Mouse (Mus musculus) layer of hippocampus, adult 18-20 months (tissue): ENCODE results near the gene Twist1. TPM values are rescaled to one million over a fixed set of nuclear protein-coding genes. Genes with fewer than 3 reads are reported as not detected.

Source experiments
- DNase-seq, 2 experiments: peaks; one replicate each; pipeline ENCODE4 v3.0.0; 2022; ENCODE audit warnings: low spot score in 2 of 2
- long read RNA-seq: library from polyadenylated mRNA; stranded (forward); transcript quantifications from one replicate; pipeline ENCODE4 v2.0.0, GENCODE M21; 2021
- total RNA-seq, 2 experiments: library from RNA; stranded (reverse); gene quantifications; 2 replicates each; pipeline ENCODE4 v1.2.3; 2021

Gene Twist1
- total RNA-seq, result 1 to 10 TPM; 1.3 to 1.7 TPM
- long read RNA-seq, partial matches to known transcripts, result 0 of 4 reads
- long read RNA-seq, other reads (novel, unspliced or antisense), result 0 of 4 reads

DNA sequence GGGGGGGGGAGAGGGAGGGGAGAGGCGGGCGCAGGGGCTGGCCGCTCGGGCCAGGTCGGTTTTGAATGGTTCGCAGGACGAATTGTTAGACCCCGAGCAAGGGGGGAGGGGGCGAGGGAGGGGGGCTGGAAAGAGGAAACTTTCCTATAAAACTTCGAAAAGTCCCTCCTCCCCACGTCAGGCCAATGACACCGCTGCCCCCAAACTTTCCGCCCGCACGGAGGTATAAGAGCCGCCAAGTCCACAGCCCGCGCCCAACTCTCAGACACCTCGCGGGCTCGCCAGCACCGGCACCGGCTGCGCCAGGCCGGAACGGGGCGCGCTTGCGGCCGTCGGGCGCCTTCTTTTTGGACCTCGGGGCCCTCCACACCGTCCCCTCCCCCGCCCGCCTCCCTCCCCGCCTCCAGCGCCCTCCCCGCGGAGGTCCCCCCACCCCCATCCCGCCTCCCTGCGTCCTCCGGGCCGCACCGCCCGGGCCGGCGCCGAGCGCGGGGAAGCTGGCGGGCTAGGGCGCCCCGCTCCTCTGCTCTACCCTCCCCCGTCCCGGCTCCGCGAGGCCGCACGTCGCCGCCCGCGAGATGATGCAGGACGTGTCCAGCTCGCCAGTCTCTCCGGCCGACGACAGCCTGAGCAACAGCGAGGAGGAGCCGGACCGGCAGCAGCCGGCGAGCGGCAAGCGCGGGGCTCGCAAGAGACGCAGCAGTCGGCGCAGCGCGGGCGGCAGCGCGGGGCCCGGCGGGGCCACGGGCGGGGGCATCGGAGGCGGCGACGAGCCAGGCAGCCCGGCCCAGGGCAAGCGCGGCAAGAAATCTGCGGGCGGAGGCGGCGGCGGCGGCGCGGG, at the start of gene Twist1:
Twist1 (plus strand) TSS at position 272 of the 841 bp plus-strand sequence.
- DNase-seq, result no peak

DNA sequence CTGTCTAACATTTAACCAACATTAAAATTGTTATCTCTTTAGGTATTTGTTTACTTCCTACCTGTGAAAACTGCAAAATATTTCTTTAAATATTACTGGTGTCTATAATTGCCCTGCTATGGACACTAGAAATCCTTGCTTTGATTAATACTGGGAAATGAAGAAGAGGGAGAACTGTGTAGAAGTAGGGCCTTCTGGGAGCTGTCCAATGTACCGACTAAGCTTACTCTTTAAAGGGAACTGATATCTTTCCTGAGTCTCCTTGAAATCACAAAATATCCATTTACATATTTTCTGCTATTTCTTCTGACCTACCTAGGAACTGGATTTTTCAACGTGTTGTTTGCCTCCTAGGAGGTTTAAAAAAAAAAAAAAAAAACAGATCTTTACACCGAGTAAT, 30.7 kb upstream of the Twist1 start:
- no peak for DNase-seq

DNA sequence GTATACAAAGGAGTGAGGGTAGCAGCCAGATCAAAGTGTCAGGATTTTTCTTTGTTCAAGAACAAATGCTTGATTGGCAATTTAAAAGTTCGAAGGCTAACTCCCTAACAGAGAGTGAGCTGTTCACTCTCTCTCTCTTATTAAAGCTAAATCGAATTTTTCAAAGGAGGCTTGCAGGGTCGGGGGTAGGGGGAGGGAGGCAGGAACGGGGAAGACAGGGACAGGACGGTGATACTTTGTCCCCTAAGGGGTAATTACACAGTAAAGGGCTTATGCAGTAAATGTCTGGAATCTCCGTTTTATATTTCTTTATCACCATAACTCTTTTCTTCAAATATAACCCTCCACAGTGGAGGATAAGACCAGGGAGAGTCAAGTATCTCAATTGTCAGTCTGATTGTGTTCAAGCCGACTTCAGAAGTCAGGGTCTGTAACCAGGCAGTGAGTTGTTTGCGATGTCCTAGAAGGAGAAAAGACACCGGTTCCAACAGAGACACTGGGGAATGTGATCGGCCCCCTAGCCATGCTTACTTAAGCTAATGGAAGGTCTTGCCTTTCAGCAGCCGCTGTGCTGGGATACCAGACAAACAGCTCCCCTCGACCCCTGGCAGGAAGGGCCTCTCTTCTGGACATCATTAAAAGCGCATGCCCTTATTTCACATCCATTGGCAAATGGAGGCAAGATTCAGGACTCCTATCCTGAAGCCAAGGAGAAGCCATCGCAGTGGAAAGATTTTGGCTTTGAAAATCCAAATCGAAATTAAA, 30.0 kb upstream of the Twist1 start:
- no peak for DNase-seq

DNA sequence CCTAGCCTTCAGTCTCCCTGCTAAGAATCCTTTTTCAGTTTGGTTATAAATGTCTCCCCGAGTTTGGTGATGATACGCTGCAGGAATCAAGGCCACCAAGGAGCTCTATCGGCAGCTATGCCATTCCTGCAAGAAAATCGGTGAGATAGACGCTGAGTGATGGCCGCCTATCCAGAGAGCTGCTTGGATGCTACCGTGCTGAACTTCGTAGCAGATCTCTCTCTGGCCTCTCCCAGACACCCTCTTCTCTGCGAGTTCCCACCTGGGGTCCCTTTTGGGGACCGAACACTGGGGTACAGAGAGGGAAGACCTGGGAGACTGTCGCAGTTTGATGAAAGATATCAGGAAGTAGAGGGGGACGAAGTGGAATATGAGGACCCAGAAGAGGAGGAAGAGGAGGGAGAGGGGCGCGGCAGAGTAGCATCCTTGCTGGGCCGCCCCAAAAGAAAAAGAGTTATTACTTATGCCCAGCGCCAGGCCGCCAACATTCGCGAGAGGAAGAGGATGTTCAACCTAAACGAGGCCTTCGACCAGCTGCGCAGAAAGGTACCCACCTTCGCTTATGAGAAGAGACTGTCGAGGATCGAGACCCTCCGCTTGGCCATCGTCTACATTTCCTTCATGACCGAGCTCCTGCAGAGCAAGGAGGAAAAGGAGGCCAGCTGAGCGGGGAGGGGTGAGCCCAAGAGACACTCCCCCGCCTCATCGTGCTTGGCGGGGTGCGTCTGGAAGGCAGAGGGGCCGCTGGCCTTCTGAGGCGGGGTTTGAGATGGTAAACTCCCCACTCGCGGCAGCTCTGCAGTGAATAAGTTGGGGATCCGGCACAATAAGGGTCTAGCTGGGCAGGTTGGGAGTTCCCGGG, 28.9 kb upstream of the Twist1 start, which contains the start of gene Ferd3l:
Ferd3l (plus strand) TSS at position 95 of the 862 bp plus-strand sequence.
- DNase-seq, result no peak

- DNase-seq, result no peak
Observed at GRCm38 (mm10) chr12:33952843-33953242, 4.6 kb upstream of the Twist1 start.

DNA sequence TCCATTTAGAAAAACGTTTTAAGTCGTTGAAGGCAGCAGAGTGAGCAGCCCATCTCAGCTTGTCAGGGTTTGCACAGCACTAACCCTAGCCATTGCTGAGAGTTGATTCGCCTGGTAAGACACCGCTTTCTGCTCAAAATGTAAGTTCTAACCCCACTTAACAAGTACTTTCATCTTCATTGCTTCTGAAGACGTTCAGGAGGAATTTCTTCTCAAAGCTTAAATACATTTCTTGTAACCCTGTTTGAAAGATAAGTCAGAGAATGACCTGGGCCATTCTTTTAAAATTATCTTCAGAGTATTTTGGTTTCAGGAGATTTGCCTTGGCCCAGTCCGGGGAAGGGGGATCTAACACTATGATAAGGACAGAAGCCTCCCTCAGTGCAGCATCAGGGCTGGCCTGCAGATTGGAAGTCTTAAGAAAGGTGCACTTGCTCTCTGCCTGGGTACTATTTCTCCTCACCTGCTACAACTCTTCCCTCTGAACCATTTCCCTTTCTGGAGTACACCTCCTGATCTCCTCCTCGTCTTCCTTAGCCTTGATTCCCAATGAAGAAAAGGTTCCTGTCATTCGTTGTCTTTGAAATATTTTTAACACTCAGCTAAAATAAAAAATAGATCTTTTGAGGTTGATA, 2.4 kb upstream of the Twist1 start:
- DNase-seq, result no peak

DNA sequence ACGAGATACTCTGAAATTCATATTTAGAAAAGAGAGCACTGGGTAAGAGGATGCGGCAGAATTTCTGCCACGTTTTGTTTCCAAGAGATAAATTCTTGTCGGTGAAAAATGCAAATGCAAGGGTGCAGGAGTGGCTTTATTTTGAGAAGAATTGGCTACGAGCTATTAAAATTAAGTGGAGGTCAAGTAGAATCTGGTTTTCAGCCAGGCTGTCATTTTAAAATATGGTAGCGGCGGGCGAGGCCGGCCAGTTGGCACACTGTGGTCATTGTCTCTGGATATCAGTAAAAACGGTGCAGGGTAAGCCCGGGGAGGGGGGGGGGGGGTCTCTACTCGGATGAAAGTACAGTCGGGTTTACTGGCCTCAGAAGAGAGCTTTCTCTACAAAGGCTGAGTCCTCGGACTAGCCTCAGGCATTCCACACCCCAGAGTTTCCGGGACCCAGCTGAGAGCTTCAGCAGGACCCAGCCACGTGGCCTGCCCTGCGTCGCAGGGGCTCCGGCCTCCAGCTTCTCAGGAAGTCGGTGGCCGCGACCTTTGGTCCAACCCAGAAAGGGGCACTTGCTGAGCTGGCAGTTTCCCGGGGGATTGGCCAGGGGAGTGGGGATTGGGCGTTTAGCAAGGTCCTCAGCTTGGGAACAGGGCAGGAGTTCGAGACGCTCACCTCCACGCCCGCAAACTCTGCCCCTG, 1.7 kb upstream of the Twist1 start:
- DNase-seq, result no peak

DNA sequence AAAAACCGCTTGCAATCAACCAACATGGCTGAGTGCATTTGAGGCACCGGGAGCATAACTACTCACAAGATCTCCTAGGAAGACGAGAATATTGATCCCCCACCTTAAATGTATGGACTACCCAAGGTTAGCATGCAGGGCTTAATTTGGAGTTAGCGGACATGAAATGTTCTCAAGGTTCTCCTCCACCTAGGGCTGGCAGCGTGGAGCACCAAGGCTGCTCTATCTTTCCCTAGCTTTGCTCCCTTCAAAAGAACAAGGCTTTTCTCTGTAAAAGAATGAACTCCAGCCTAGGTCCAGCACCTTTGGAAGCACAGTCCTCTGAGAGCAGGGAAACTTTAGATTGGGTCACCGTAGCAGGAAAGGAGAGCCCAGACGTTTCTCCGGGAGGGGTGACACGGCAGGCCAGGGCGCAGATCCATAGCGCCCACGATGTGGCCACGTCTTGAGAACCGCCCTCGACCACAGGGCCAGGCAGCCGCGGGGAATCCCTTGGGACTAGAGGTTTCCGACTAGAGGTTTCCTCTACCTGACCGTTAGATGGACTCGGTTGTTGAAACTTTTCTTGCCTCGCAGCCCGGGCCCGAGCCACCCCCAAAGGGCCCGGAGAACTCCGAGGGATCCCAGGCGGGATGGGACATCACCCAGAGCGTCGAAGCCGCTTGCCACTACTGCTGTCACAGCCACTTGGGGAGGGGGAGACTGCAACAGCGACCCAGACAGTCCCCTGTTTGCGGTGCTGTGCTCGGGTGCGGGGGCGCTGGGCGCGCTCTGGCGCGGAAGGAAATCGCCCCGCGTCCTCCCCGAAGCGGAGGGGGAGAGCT, 683 bp upstream of the Twist1 start:
- DNase-seq, result no peak

DNA sequence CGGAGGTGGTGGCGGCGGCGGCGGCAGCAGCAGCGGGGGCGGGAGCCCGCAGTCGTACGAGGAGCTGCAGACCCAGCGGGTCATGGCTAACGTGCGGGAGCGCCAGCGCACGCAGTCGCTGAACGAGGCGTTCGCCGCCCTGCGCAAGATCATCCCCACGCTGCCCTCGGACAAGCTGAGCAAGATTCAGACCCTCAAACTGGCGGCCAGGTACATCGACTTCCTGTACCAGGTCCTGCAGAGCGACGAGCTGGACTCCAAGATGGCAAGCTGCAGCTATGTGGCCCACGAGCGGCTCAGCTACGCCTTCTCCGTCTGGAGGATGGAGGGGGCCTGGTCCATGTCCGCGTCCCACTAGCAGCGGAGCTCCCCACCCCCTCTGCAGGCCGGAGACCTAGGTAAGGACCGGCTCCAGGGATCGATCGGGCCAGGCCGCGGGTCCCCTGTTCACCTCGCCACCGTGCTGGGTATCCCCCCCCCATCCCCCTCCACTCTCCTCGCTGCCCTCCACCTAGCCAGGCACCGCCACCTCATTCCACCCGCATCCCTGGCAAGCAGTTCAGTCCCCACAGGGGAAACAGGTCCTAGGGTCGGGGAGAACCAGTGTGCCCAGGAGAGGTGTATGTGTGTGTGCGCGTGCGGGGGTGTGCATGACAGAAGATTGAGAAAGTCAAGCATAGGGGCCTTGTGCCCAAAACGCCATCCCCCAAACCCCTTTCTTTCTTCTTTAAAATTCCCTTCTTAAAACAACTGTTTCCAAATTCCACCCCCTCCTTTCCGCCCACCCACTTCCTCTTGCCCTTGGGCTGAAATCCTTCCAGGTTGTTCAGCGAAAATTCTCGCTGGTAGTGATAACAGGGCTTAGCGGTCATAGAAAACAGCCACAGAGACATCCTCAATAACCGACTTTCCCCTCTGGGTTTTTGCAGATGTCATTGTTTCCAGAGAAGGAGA, 1.0 kb downstream of the Twist1 start:
- DNase-seq, result no peak

- no peak for DNase-seq
Observed at GRCm38 (mm10) chr12:33959206-33959605, 1.7 kb downstream of the Twist1 start.

DNA sequence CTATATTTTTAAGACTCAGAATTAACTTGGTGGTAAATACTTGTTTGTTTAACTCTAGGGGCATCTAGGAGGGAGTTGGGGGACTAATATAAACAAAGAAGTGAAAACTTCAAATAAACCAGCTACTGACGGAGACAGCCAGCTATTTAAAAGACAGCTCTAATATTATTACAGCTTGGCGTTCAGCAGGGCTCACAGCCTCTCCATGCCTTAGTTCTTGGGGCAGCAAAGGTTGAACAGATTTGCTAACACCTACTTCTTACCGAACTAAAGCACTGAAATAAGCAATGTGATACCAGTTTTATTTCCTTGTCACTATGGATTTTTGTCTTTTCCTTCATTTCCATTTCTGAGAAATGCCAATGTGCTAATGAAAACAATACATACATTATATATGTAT, 2.4 kb downstream of the Twist1 start:
- no peak for DNase-seq

DNA sequence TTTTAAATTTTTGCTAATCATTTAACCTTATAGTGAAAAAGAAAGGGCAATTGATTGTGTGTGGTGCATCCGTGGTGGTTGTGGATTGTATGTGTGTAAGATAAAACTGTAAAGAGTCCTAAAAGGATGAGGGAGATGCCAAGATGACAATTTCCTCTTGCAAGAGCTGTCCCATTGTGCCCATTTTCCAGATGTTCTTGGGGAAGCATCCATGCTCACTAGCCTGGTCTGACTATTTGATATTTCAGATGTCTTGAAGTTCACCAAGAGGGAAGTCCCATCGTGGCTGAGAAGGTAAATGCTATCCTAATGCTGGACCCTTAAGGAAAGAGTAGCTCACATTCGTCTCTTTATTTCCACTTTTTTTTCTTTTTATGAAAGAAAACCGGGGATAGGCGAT, 3.5 kb downstream of the Twist1 start:
- no peak for DNase-seq

DNA sequence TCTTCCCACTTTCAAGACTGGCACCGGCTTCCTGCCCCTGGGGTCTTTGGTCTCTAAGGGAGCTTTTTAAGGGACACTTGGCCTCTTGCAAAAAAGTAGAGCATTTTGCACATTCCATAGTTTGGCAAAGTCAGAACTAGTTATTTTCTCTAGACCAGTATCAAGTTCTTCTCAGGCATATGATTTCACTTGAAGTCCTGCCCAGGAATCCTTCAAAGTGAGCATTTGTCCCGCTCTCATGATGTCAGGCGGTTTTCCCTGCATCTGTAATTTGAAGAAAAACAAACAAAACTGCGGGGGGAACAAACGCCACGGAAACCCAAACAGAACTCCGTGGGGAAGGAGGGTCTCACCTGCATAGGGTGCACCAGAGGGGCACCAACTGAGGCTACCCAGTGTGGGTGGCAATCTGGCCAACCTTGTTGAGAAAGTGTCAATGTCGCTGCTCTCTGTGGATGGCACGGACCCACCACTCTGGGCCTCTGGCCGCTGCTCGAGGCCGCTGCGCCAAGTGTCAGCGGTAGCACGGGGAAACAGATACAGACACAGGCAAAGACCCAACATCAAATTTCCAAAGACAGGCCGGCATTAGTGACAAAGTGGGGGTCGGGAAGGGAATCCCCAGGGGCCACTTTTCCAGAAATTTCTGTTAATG, 4.8 kb downstream of the Twist1 start:
- no peak for DNase-seq

GRCm38 (mm10) chr12:33962773-33963130, 5.3 kb downstream of the Twist1 start:
- no peak for DNase-seq

DNA sequence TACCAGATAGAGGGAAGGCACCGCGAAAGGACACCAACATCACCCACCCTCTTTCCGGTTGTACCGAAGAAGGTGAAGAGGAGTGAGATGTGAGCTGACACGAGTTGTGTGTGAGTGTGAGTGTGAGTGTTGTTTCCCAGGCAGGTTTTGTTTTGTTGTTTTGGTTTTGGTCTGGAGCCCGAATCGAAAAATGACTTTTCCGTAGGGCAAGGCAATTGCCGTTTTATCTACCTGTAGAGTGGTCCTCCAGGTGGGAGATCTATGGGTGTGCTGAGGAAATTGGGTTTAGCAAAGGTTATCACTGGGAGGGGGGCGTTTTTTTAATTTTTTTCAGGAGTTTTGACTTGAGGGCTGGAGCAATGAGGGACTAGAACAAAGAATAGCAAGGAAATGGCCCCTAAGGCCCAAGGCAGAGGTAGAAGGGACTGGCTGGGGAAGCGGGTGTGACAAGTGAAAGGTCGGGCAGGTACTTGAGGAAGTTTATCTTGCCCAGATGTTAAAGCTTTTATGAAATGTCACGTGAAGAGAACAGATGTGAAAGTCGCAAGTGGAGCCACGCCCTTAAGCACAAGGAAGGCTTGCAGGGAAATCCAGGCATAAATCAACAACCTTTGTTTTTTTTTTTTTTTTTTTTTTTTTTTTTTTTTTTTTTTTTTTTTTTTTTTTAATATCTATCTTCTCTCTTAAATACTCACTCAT, 6.3 kb downstream of the Twist1 start:
- DNase-seq, result no peak

DNA sequence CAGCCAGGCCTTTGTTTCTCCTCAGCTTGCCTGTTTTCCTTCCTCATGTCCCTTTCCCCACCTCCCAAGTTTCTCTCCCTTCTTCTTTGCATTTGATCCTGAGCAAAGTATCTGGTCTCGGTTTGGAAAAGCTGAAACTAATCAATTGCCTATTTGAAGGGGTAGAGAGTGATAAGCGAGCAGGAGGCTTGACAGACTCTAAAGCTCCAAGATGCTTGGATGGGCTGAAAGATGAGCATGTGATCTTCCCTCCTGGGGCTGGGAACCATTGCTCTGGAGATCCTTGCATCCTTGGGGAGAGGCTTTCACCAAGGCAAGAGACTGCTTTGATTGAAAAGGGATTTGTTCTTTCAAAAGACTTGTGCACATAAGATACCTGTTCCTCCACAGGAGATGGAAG, 7.0 kb downstream of the Twist1 start:
- no peak for DNase-seq
